11 mouse cellular contexts compared by ENCODE assay signal in genomic region chr17:46025927-46026668, GRCm38 (mm10). TPM values are rescaled to one million over a fixed set of nuclear protein-coding genes. Genes with fewer than 3 reads are reported as not detected.
DNase-seq lines count a peak whose midpoint lies in the region; ATAC-seq and TF ChIP-seq lines count a peak whose summit lies in the region.
"Had no signal": no experiment of that assay in that cellular context is flagged by ENCODE, and none has a peak within 500 bp of the region (broad histone marks: within the 10 kb centered on the region; RNA-seq: fewer than 3 reads in every experiment).

No protein-coding gene starts in this region.

- peak overlapping the region; percentile 79 for H3K4me2 ChIP-seq in lung, postnatal 0 days (replicated peaks; ENCODE audit: low read depth, low read length)
- peak overlapping the region; percentile 87 for H3K4me2 ChIP-seq in heart, postnatal 0 days (ENCODE audit: low read depth, low read length)
- H3K4me2 ChIP-seq in myocyte (ENCODE audit: low read depth) = peak overlapping the region; percentile 82

- no peak for TF ChIP-seq CTCF in gastrocnemius, adult 2 months (IDR thresholded peaks at IDR 0.05)
- TF ChIP-seq CTCF in lung, postnatal 0 days (IDR thresholded peaks at IDR 0.05) = peak; percentile 17; the same call in 1 of the 2 replicates
- 0 out of 2 replicates have a peak, but pooled peaks have one; percentile 1 for TF ChIP-seq CTCF in heart, postnatal 0 days (IDR thresholded peaks at IDR 0.05; ENCODE audit: low read depth)

- no peak for TF ChIP-seq EP300 in lung, postnatal 0 days (IDR thresholded peaks at IDR 0.05)
- TF ChIP-seq EP300 in heart, postnatal 0 days (IDR thresholded peaks at IDR 0.05; ENCODE audit: low read depth) = no peak

- peak overlapping the region; percentile 0; the same call in 1 of the 2 replicates for H3K9ac ChIP-seq in lung, postnatal 0 days (replicated peaks; ENCODE audit: low read depth)
- peak overlapping the region; percentile 97 for H3K9ac ChIP-seq in heart, postnatal 0 days (replicated peaks; ENCODE audit: low read depth, low read length)

- H3K27ac ChIP-seq in gastrocnemius, adult 2 months = peak overlapping the region; percentile 99
- H3K27ac ChIP-seq in lung, postnatal 0 days (ENCODE audit: low read length) = peak overlapping the region; percentile 49; the same call in 1 of the 2 replicates
- H3K27ac ChIP-seq in heart, postnatal 0 days (ENCODE audit: low read depth) = peak overlapping the region; percentile 99

- no peaks in the 10 kb centered on the region for H3K27me3 ChIP-seq in lung, postnatal 0 days (replicated peaks; ENCODE audit: insufficient read depth, low read length)
- H3K27me3 ChIP-seq in heart, postnatal 0 days (ENCODE audit: control insufficient read depth, insufficient read depth, low read length) = no peaks in the 10 kb centered on the region
- no peaks in the 10 kb centered on the region for H3K27me3 ChIP-seq in myocyte (ENCODE audit: control insufficient read depth, insufficient read depth, insufficient read length)

- H3ac ChIP-seq in myocyte (ENCODE audit: control insufficient read depth, insufficient read length) = no peak overlapping the region

- ATAC-seq in lung, postnatal 0 days = no peak
- no peak for ATAC-seq in heart, postnatal 0 days (ENCODE audit: insufficient read depth, low read depth)
- ATAC-seq in megakaryocyte-erythroid progenitor cell, adult 5-6 weeks (replicated peaks; ENCODE audit: low FRiP score, low TSS enrichment, poor library complexity, severe bottlenecking) = no peak

- DNase-seq in gastrocnemius, adult 2 months = no peak
- no peak for DNase-seq in gastrocnemius, adult 18-20 months (ENCODE audit: low spot score)
- peak; percentile 66 for DNase-seq in lung, postnatal 0 days (ENCODE audit: low spot score)
- no peak for DNase-seq in lung, postnatal 25 days (ENCODE audit: low spot score)
- DNase-seq in heart, postnatal 0 days (ENCODE audit: low spot score) = peak; percentile 81
- no peak for DNase-seq in embryo, embryonic 9.5 days (ENCODE audit: extremely low spot score)
- DNase-seq: adrenal gland, postnatal 36 days; cerebellum, postnatal 25 days; gastrocnemius, postnatal 25 days had no signal

- TF ChIP-seq POLR2A in myocyte (IDR thresholded peaks at IDR 0.05; ENCODE audit: insufficient read length, low read depth) = no peak

- peaks cover 95% of the 10 kb centered on the region for H3K79me2 ChIP-seq in myocyte (ENCODE audit: control insufficient read depth, insufficient read depth)

- WGBS in lung, postnatal 0 days = 54% methylated on average over 11 of the region's 11 CpGs
- 48% methylated on average over 11 of the region's 11 CpGs for WGBS in heart, postnatal 0 days

- H3K9me3 ChIP-seq in lung, postnatal 0 days (ENCODE audit: low read length) = no peaks in the 10 kb centered on the region
- H3K9me3 ChIP-seq in heart, postnatal 0 days (replicated peaks; ENCODE audit: control insufficient read depth, low read length) = no peaks in the 10 kb centered on the region

- peaks cover 34% of the 10 kb centered on the region for H3K4me1 ChIP-seq in lung, postnatal 0 days (ENCODE audit: insufficient read depth, low read depth, low read length)
- H3K4me1 ChIP-seq in heart, postnatal 0 days (ENCODE audit: control insufficient read depth, insufficient read depth) = peaks cover 35% of the 10 kb centered on the region

- peaks cover 35% of the 10 kb centered on the region for H3K36me3 ChIP-seq in lung, postnatal 0 days (ENCODE audit: insufficient read depth, low read length)
- peaks cover 50% of the 10 kb centered on the region for H3K36me3 ChIP-seq in heart, postnatal 0 days (replicated peaks; ENCODE audit: control insufficient read depth, insufficient read depth, low read length)
- peaks cover 77% of the 10 kb centered on the region for H3K36me3 ChIP-seq in myocyte (ENCODE audit: control insufficient read depth, insufficient read depth)

- intact Hi-C loops in gastrocnemius, adult 2 months (cut with DNase I) = loop anchor here (5.0 kb wide), 1 partner anchor 124 kb away; no protein-coding TSS in a partner anchor

- H3K4me3 ChIP-seq in gastrocnemius, adult 2 months = peak overlapping the region; percentile 83
- 0 out of 2 replicates have a peak overlapping the region, but pooled peaks have one; percentile 10 for H3K4me3 ChIP-seq in lung, postnatal 0 days (ENCODE audit: low read depth, low read length)
- peak overlapping the region; percentile 88; the same call in 1 of the 2 replicates for H3K4me3 ChIP-seq in heart, postnatal 0 days (ENCODE audit: low read depth, low read length)
- H3K4me3 ChIP-seq in myocyte = peak overlapping the region; percentile 97

TF ChIP-seq in myocyte, 11 proteins besides CTCF, POLR2A, EP300 and RAD21:
- TF ChIP-seq TCF12 (IDR thresholded peaks at IDR 0.05; ENCODE audit: insufficient read depth, poor library complexity, severe bottlenecking) (no peak), MYOG (IDR thresholded peaks at IDR 0.05; ENCODE audit: control insufficient read depth in 1 of 3, insufficient read depth in 1 of 3, insufficient read length in 2 of 3, low read depth in 2 of 3) (peak in 1 of 3 experiments; percentile 51)

RNA-seq across cellular contexts. Expression of gene Vegfa, which starts 6.1 kb away (rescaled TPM):
- 100 to 1,000 TPM; 135 to 219 TPM for total RNA-seq in gastrocnemius, adult 2 months (2021)
- 100 to 1,000 TPM in 1 of 2 experiments, 10 to 100 TPM in 1; 90.0 to 204 TPM for total RNA-seq in gastrocnemius, adult 18-20 months (2021)
- 21.4 and 31.9 TPM in 2 replicates for polyA plus RNA-seq in lung, postnatal 0 days (2015; fragmentation: Nextera tagmentation; extraction: Ambion mirVana)
- total RNA-seq in heart, postnatal 0 days (2014; rRNA removed; ENCODE audit: low replicate concordance) = 122 and 224 TPM in 2 replicates
- 5.0 and 5.2 TPM in 2 replicates for polyA plus RNA-seq in heart, postnatal 0 days (2015; fragmentation: Nextera tagmentation; extraction: Ambion mirVana)
- polyA plus RNA-seq in myocyte (2012; fragmentation: generic; extraction: Trizol) = 177 TPM
- total RNA-seq in megakaryocyte-erythroid progenitor cell, adult 5-6 weeks (2014; fragmentation: Nextera tagmentation) = 8.8 and 12.5 TPM in 2 replicates
- total RNA-seq in megakaryocyte-erythroid progenitor cell, adult 5-6 weeks (2017) = 15.2 and 17.2 TPM in 2 replicates

Comparison
In these comparisons a context has a peak if more than half of its experiments do, and no peak if none do; other contexts are left out.
1. DNase-seq: peak in lung, postnatal 0 days (single experiment) and heart, postnatal 0 days (single experiment); none in gastrocnemius, adult 2 months (single experiment), gastrocnemius, adult 18-20 months (single experiment), lung, postnatal 25 days (single experiment) and embryo, embryonic 9.5 days (single experiment).
2. H3K27ac ChIP-seq: peak in every context shown above with its lines; median percentile 99 in gastrocnemius, adult 2 months; 99 in heart, postnatal 0 days; 49 in lung, postnatal 0 days.
3. H3K4me3 ChIP-seq: peak in every context shown above with its lines; median percentile 97 in myocyte; 88 in heart, postnatal 0 days; 83 in gastrocnemius, adult 2 months; 10 in lung, postnatal 0 days.
4. Peak in every context shown above with its lines, with median percentiles within 50 percentile points of each other: H3K4me2 ChIP-seq.